Mouse (Mus musculus) CH12.LX (cell line): ENCODE measurements around the gene Kdm4b.

ENCODE experiments used
- BHLHE40 ChIP-seq: IDR thresholded peaks from 2 replicates; pipeline ENCODE4 v1.6.1; 2011; ENCODE audit warnings: mild to moderate bottlenecking, low read depth, low read length, improper control_type of control experiment
- CTCF ChIP-seq, 2 experiments: IDR thresholded peaks in 1 of 2; conservative IDR thresholded peaks in 1 of 2; 2 replicates each; pipeline ENCODE4 v1.5.1; 2011 to 2012; ENCODE audit warnings: low read depth in 2 of 2, low read length in 2 of 2, improper control_type of control experiment in 1 of 2, inconsistent platforms in 1 of 2, mild to moderate bottlenecking in 1 of 2, moderate library complexity in 1 of 2
- HCFC1 ChIP-seq: IDR thresholded peaks from 2 replicates; pipeline ENCODE4 v1.6.1; 2012; ENCODE audit warnings: low read depth, mild to moderate bottlenecking, inconsistent platforms, low read length, improper control_type of control experiment
- NELFE ChIP-seq: IDR thresholded peaks from 2 replicates; pipeline ENCODE4 v1.6.1; 2011; ENCODE audit warnings: low read depth, low read length, improper control_type of control experiment
- PAX5 ChIP-seq: IDR thresholded peaks from 2 replicates; pipeline ENCODE4 v1.6.1; 2012; ENCODE audit warnings: low read length, inconsistent platforms, mixed read lengths
- POLR2A ChIP-seq: IDR thresholded peaks from 2 replicates; pipeline ENCODE4 v1.6.1; 2011; ENCODE audit warnings: low read depth, mild to moderate bottlenecking, improper control_type of control experiment, low read length
- SIN3A ChIP-seq: IDR thresholded peaks from 2 replicates; pipeline ENCODE4 v1.6.1; 2012; ENCODE audit warnings: low read length, improper control_type of control experiment, inconsistent platforms
- SMC3 ChIP-seq: IDR thresholded peaks from 2 replicates; pipeline ENCODE4 v1.6.1; 2011; ENCODE audit warnings: low read depth, low read length, improper control_type of control experiment
- TBP ChIP-seq: conservative IDR thresholded peaks from 2 replicates; pipeline ENCODE4 v1.6.1; 2011; ENCODE audit warnings: low read depth, low read length, improper control_type of control experiment
- USF1 ChIP-seq: IDR thresholded peaks from 2 replicates; pipeline ENCODE4 v1.6.1; 2014; ENCODE audit warnings: low read depth, mild to moderate bottlenecking, inconsistent platforms, low read length, improper control_type of control experiment

- no peak for TF ChIP-seq SIN3A
- no peak for TF ChIP-seq TBP
- TF ChIP-seq BHLHE40: no peak
- TF ChIP-seq CTCF (conservative IDR thresholded peaks at IDR 0.05 in 1 of 2, IDR thresholded peaks at IDR 0.05 in 1 of 2; ENCODE audit: low read depth in 2 of 2, low read length in 2 of 2): no peak
- no peak for TF ChIP-seq POLR2A
- TF ChIP-seq NELFE: no peak
- TF ChIP-seq USF1: no peak
- no peak for TF ChIP-seq PAX5
- TF ChIP-seq SMC3: no peak
- TF ChIP-seq HCFC1: no peak
Observed at GRCm38 (mm10) chr17:56329267-56329666, 3.4 kb downstream of the Kdm4b start.
